Comparison of ENCODE assay signal across 9 mouse cellular contexts in the genomic region with DNA sequence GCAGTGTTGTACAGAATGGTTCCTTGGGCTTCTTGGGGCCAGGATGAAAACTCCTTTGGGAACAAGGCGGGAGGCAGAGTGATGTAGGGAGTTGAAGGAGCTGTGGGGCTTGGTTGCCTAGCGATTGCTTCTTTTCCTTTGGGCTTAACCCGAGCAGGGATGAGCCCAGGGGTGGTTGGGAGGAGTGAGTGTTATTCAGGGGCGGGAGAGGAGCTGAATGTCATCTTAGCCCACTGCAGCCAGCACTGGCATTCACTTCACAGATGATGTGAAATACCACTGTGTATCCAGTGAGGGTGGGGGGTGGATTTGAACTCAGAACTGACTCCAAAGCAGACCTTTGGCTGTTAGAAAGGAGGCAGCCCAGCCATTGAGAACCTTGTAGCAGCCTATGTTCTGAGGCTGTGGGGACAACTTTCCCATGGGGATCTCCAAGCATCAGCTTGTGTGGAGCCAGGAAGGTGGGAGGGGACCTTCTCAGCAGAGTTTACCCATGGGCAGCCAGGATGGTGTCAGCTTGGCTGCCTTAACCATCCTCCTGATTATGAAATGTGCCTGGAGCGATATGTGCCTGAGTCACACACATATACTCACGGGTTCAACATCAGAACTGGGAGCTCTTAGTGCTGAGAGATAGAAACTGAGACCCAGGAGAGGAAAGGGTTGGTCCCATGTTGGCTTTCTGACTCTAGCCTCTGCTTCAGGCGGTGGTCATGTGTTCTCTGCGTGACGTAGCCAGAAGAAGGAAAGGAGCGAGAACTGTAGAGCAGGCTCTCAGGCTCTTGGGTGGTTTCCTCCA. TPM values are rescaled to one million over a fixed set of nuclear protein-coding genes. Genes with fewer than 3 reads are reported as not detected.
DNase-seq lines count a peak whose midpoint lies in the region; ATAC-seq and TF ChIP-seq lines count a peak whose summit lies in the region.
"Had no signal": no experiment of that assay in that cellular context is flagged by ENCODE, and none has a peak within 500 bp of the region (broad histone marks: within the 10 kb centered on the region; RNA-seq: fewer than 3 reads in every experiment).

No protein-coding gene starts in this region.

- intact Hi-C loops in left cerebral cortex, postnatal 36 days (cut with DNase I) = loop anchor here (5.0 to 10.0 kb wide), 2 partner anchors 187 to 289 kb away; partner anchors contain the start of genes Pex19 and Vangl2
- intact Hi-C loops in left cerebral cortex, postnatal 4 days (cut with DNase I) = loop anchor here (5.0 to 10.0 kb wide), 2 partner anchors 152 to 189 kb away; partner anchors contain the start of gene Pex19

- peak overlapping the region; percentile 87 for H3K4me2 ChIP-seq in hindbrain, postnatal 0 days (ENCODE audit: low read depth, low read length)
- peak overlapping the region; percentile 70 for H3K4me2 ChIP-seq in neural tube, embryonic 12.5 days (replicated peaks)

- peak overlapping the region; percentile 24; the same call in 1 of the 2 replicates for H3K9ac ChIP-seq in hindbrain, postnatal 0 days (replicated peaks; ENCODE audit: low read length)
- peak overlapping the region; percentile 41; the same call in 1 of the 2 replicates for H3K9ac ChIP-seq in neural tube, embryonic 12.5 days

- H3K9me3 ChIP-seq in hindbrain, postnatal 0 days (ENCODE audit: low read length) = no peaks in the 10 kb centered on the region
- no peaks in the 10 kb centered on the region for H3K9me3 ChIP-seq in neural tube, embryonic 12.5 days

- no peak for TF ChIP-seq CTCF in hindbrain, postnatal 0 days (IDR thresholded peaks at IDR 0.05; ENCODE audit: low read depth)

- ATAC-seq in hindbrain, postnatal 0 days = no peak
- no peak for ATAC-seq in neural tube, embryonic 12.5 days (ENCODE audit: low FRiP score, low read depth)

- H3K27ac ChIP-seq in hindbrain, postnatal 0 days = no peak overlapping the region
- H3K27ac ChIP-seq in neural tube, embryonic 12.5 days = peak overlapping the region; percentile 33; the same call in 1 of the 2 replicates

- H3K4me3 ChIP-seq in hindbrain, postnatal 0 days (ENCODE audit: low read length) = peak overlapping the region; percentile 56
- peak overlapping the region; percentile 82 for H3K4me3 ChIP-seq in neural tube, embryonic 12.5 days

- H3K27me3 ChIP-seq in hindbrain, postnatal 0 days (ENCODE audit: insufficient read depth, low read length) = no peaks in the 10 kb centered on the region
- H3K27me3 ChIP-seq in neural tube, embryonic 12.5 days (replicated peaks) = no peaks in the 10 kb centered on the region

- peaks cover 26% of the 10 kb centered on the region for H3K4me1 ChIP-seq in hindbrain, postnatal 0 days (ENCODE audit: insufficient read depth, low read length)
- peaks cover 79% of the 10 kb centered on the region for H3K4me1 ChIP-seq in neural tube, embryonic 12.5 days

- peak; percentile 57 to 59 for DNase-seq in left cerebral cortex, postnatal 36 days (ENCODE audit: low spot score in 2 of 2)
- no peak for DNase-seq in left cerebral cortex, postnatal 4 days
- peak; percentile 33 to 39 for DNase-seq in cerebellum, postnatal 10 days
- no peak for DNase-seq in hindbrain, postnatal 0 days (ENCODE audit: low spot score)
- no peak for DNase-seq in spleen, adult 12 weeks (ENCODE audit: low spot score)
- no peak for DNase-seq in layer of hippocampus, adult 9-11 months
- DNase-seq in frontal cortex, postnatal 25 days (ENCODE audit: low spot score in 2 of 2) = no peak
- DNase-seq: gastrocnemius, postnatal 14 days had no signal

- 52% methylated on average over 10 of the region's 10 CpGs for WGBS in hindbrain, postnatal 0 days
- WGBS in neural tube, embryonic 12.5 days = 68% methylated on average over 10 of the region's 10 CpGs

- H3K36me3 ChIP-seq in hindbrain, postnatal 0 days (ENCODE audit: insufficient read depth, low read length) = peaks cover 10% of the 10 kb centered on the region; the same call in 1 of the 2 replicates
- peaks cover 26% of the 10 kb centered on the region for H3K36me3 ChIP-seq in neural tube, embryonic 12.5 days

RNA-seq across cellular contexts. Expression of gene Kcnj9, which starts 15.3 kb away (rescaled TPM):
- total RNA-seq in left cerebral cortex, postnatal 36 days (2021) = 100 to 1,000 TPM; 134 to 136 TPM
- total RNA-seq in left cerebral cortex, postnatal 4 days (2021) = 10 to 100 TPM; 23.5 to 27.4 TPM
- total RNA-seq in hindbrain, postnatal 0 days (2014; rRNA removed) = 8.0 and 9.8 TPM in 2 replicates
- 3.6 and 4.2 TPM in 2 replicates for polyA plus RNA-seq in hindbrain, postnatal 0 days (2015; fragmentation: Nextera tagmentation; extraction: Ambion mirVana)
- 1.4 and 1.6 TPM in 2 replicates for polyA plus RNA-seq in neural tube, embryonic 12.5 days (2016; fragmentation: Nextera tagmentation; extraction: Ambion mirVana)
- total RNA-seq: gastrocnemius, postnatal 14 days had no signal

RNA-seq across cellular contexts. Expression of gene Atp1a2, which starts 15.9 kb away (rescaled TPM):
- 100 to 1,000 TPM; 590 to 654 TPM for total RNA-seq in left cerebral cortex, postnatal 36 days (2021)
- total RNA-seq in left cerebral cortex, postnatal 4 days (2021) = 100 to 1,000 TPM; 211 to 226 TPM
- 546 and 572 TPM in 2 replicates for total RNA-seq in hindbrain, postnatal 0 days (2014; rRNA removed)
- polyA plus RNA-seq in hindbrain, postnatal 0 days (2015; fragmentation: Nextera tagmentation; extraction: Ambion mirVana) = 119 and 123 TPM in 2 replicates
- polyA plus RNA-seq in neural tube, embryonic 12.5 days (2016; fragmentation: Nextera tagmentation; extraction: Ambion mirVana) = 14.5 and 14.9 TPM in 2 replicates

RNA-seq across cellular contexts. Expression of gene Kcnj10, which starts 27.2 kb away (rescaled TPM):
- 10 to 100 TPM; 86.8 to 97.1 TPM for total RNA-seq in left cerebral cortex, postnatal 36 days (2021)
- total RNA-seq in left cerebral cortex, postnatal 4 days (2021) = 10 to 100 TPM; 20.4 to 21.3 TPM
- total RNA-seq in hindbrain, postnatal 0 days (2014; rRNA removed) = 8.6 and 10.0 TPM in 2 replicates
- 5.4 and 5.6 TPM in 2 replicates for polyA plus RNA-seq in hindbrain, postnatal 0 days (2015; fragmentation: Nextera tagmentation; extraction: Ambion mirVana)
- 0.96 and 1.3 TPM in 2 replicates for polyA plus RNA-seq in neural tube, embryonic 12.5 days (2016; fragmentation: Nextera tagmentation; extraction: Ambion mirVana)

RNA-seq across cellular contexts. Expression of gene Igsf8, which starts 52.4 kb away (rescaled TPM):
- 100 to 1,000 TPM; 253 to 300 TPM for total RNA-seq in left cerebral cortex, postnatal 36 days (2021)
- 100 to 1,000 TPM; 157 to 165 TPM for total RNA-seq in left cerebral cortex, postnatal 4 days (2021)
- total RNA-seq in hindbrain, postnatal 0 days (2014; rRNA removed) = 136 and 150 TPM in 2 replicates
- polyA plus RNA-seq in hindbrain, postnatal 0 days (2015; fragmentation: Nextera tagmentation; extraction: Ambion mirVana) = 90.2 and 90.8 TPM in 2 replicates
- polyA plus RNA-seq in neural tube, embryonic 12.5 days (2016; fragmentation: Nextera tagmentation; extraction: Ambion mirVana) = 165 and 171 TPM in 2 replicates

RNA-seq across cellular contexts. Expression of gene Atp1a4, which starts 55.6 kb away (rescaled TPM):
- total RNA-seq in left cerebral cortex, postnatal 36 days (2021) = not detected
- under 1 TPM in 1 of 2 experiments, not detected in 1; 0.58 TPM for total RNA-seq in left cerebral cortex, postnatal 4 days (2021)
- 0.10 TPM in 1 of 2 replicates, not detected in the other for total RNA-seq in hindbrain, postnatal 0 days (2014; rRNA removed)
- 0.05 TPM in 1 of 2 replicates, not detected in the other for polyA plus RNA-seq in hindbrain, postnatal 0 days (2015; fragmentation: Nextera tagmentation; extraction: Ambion mirVana)
- not detected in 2 replicates for polyA plus RNA-seq in neural tube, embryonic 12.5 days (2016; fragmentation: Nextera tagmentation; extraction: Ambion mirVana)

Comparison
In these comparisons a context has a peak if more than half of its experiments do, and no peak if none do; other contexts are left out.
1. DNase-seq: peak in left cerebral cortex, postnatal 36 days (2 of 2) and cerebellum, postnatal 10 days (2 of 2); none in left cerebral cortex, postnatal 4 days (single experiment), hindbrain, postnatal 0 days (single experiment), spleen, adult 12 weeks (single experiment), layer of hippocampus, adult 9-11 months (single experiment) and frontal cortex, postnatal 25 days (0 of 2).
2. RNA of gene Kcnj9, which starts 15.3 kb away (total RNA-seq): 134 to 136 TPM in left cerebral cortex, postnatal 36 days; 23.5 to 27.4 TPM in left cerebral cortex, postnatal 4 days and 8.0 to 9.8 TPM in hindbrain, postnatal 0 days; every median in the first group is over 4 times any median in the second.